Mouse (Mus musculus) midbrain, embryonic 16.5 days (tissue): ENCODE data around the gene Clpb. TPM values are rescaled to one million over a fixed set of nuclear protein-coding genes. Genes with fewer than 3 reads are reported as not detected.

Source experiments
- ATAC-seq: fragments of 200-750 bp; cut with Nextera tagmentation; 2 replicates; pipeline ENCODE4 v1.8.0; 2017; ENCODE audit warnings: moderate TSS enrichment
- H3K27ac ChIP-seq: fragments of 300-500 bp; sonication (generic); 2 replicates; pipeline ENCODE4 v1.5.1; 2014; ENCODE audit warnings: mild to moderate bottlenecking, low read length, mixed read lengths
- H3K27me3 ChIP-seq: fragments of 300-500 bp; sonication (generic); 2 replicates; pipeline ENCODE4 v1.6.1; 2014; ENCODE audit warnings: low read depth, low read length, mixed read lengths; ENCODE audit not compliant: control insufficient read depth, insufficient read depth
- H3K36me3 ChIP-seq: fragments of 300-500 bp; sonication (generic); 2 replicates; pipeline ENCODE4 v1.6.1; 2014; ENCODE audit warnings: mild to moderate bottlenecking, low read length, moderate library complexity, mixed read lengths; ENCODE audit not compliant: control insufficient read depth, insufficient read depth
- H3K4me1 ChIP-seq: fragments of 300-500 bp; sonication (generic); 2 replicates; pipeline ENCODE4 v1.6.1; 2014; ENCODE audit warnings: mild to moderate bottlenecking, low read length, mixed read lengths; ENCODE audit not compliant: control insufficient read depth, insufficient read depth
- H3K4me2 ChIP-seq: fragments of 300-500 bp; sonication (generic); 2 replicates; pipeline ENCODE4 v1.6.1; 2014; ENCODE audit warnings: mild to moderate bottlenecking, low read length, mixed read lengths
- H3K4me3 ChIP-seq: fragments of 300-500 bp; sonication (generic); 2 replicates; pipeline ENCODE4 v1.5.1; 2014; ENCODE audit warnings: low read depth, mild to moderate bottlenecking, low read length, moderate library complexity, mixed read lengths
- H3K9ac ChIP-seq: fragments of 300-500 bp; sonication (generic); 2 replicates; pipeline ENCODE4 v1.6.1; 2014; ENCODE audit warnings: low read depth, low read length, mixed read lengths
- H3K9me3 ChIP-seq: fragments of 300-500 bp; sonication (generic); replicated peaks from 2 replicates; pipeline ENCODE4 v1.6.1; 2014; ENCODE audit warnings: mild to moderate bottlenecking, low read length, mixed read lengths; ENCODE audit not compliant: control insufficient read depth, poor library complexity, severe bottlenecking
- WGBS: fragments of 180-500 bp; shearing (Covaris S2); extraction: QIAGEN DNeasy Blood & Tissue Kit; methylation state at CpG from one replicate; pipeline ENCODE4 v1.1.7; 2014; 5-methylcytosine and 5-hydroxymethylcytosine counted together
- polyA plus RNA-seq: library from polyadenylated mRNA; unstranded; fragments of >200 nt; fragmentation: Nextera tagmentation; extraction: Ambion mirVana; gene quantifications from 2 replicates; pipeline ENCODE4 v1.2.1, GENCODE M21; 2015

Clpb gene
- polyA plus RNA-seq, 1 experiment from 2014 or later: 43.0 TPM

DNA sequence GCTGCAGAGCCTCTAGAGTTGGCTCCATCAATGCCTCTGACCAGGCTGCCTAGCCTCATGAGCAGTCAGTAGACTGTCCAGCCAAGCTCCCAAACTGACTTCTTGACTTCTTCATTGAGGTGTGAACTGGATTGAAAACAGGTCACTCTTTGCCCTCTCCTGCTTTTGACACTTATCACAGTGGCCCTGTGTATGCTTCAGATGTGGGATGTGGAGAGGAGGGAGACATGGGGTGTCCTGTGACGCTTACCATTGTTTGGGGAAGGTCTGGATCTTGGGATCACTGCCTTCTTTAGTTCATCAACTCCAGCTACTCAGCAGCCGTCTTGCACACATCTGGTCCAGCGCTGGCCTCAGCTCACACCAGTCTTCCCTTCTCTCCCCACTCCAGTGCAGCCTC is 36.9 kb downstream of the Clpb start:
- no peak overlapping the region for H3K27ac ChIP-seq
- ATAC-seq: no peak
- no peaks in the 10 kb centered on the region for H3K27me3 ChIP-seq
- no peak overlapping the region for H3K9ac ChIP-seq
- no peak overlapping the region for H3K4me2 ChIP-seq
- H3K4me1 ChIP-seq: no peaks in the 10 kb centered on the region
- WGBS: 70% methylated on average over 3 of the region's 3 CpGs
- no peaks in the 10 kb centered on the region for H3K9me3 ChIP-seq
- H3K36me3 ChIP-seq: no peaks in the 10 kb centered on the region
- H3K4me3 ChIP-seq: no peak overlapping the region

DNA sequence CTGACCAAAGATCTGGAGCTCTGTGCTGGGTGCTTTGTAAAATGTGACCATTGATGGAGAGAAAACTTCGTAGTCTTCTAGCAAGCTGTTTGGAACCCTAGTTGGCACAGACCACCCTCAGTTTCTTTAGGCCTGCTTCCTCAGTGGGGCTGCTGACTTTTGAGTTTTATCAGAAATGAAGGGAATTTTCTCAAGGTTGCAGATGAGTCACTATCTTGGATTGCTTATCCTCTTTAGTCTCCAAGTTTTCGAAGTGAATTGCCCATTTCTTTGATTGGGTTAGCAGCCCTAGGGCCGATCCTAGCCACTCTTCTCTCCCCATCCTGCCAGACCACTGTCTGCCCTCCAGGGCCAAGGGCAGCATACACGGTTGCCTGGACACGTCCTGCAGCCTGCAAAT is 39.3 kb downstream of the Clpb start:
- Histone ChIP-seq H3K27ac (no peak overlapping the region), H3K27me3 (no peaks in the 10 kb centered on the region), H3K4me3 (no peak overlapping the region), H3K4me2 (no peak overlapping the region), H3K36me3 (0 out of 2 replicates have a peak, but pooled peaks cover 7% of the 10 kb centered on the region), H3K9me3 (no peaks in the 10 kb centered on the region), H3K9ac (no peak overlapping the region), H3K4me1 (no peaks in the 10 kb centered on the region)
- ATAC-seq: no peak
- 66% methylated on average over 5 of the region's 5 CpGs for WGBS

GRCm38 (mm10) chr7:101709586-101709985 is 46.2 kb downstream of the Clpb start:
- no peaks in the 10 kb centered on the region for H3K27me3 ChIP-seq
- no peaks in the 10 kb centered on the region for H3K4me1 ChIP-seq
- H3K27ac ChIP-seq: no peak overlapping the region
- no peaks in the 10 kb centered on the region for H3K9me3 ChIP-seq
- no peak overlapping the region for H3K9ac ChIP-seq
- 91% methylated on average over 3 of the region's 3 CpGs for whole genome bisulfite sequencing
- ATAC-seq: no peak
- H3K36me3 ChIP-seq: peaks cover 7% of the 10 kb centered on the region; the same call in 1 of the 2 replicates
- no peak overlapping the region for H3K4me2 ChIP-seq
- no peak overlapping the region for H3K4me3 ChIP-seq

GRCm38 (mm10) chr7:101710236-101710635 is 46.8 kb downstream of the Clpb start:
- Histone ChIP-seq H3K36me3 (peaks cover 7% of the 10 kb centered on the region; the same call in 1 of the 2 replicates), H3K27me3 (no peaks in the 10 kb centered on the region), H3K4me3 (no peak overlapping the region), H3K9me3 (no peaks in the 10 kb centered on the region), H3K4me2 (no peak overlapping the region), H3K27ac (no peak overlapping the region), H3K9ac (no peak overlapping the region), H3K4me1 (no peaks in the 10 kb centered on the region)
- WGBS: 93% methylated on average over 5 of the region's 5 CpGs
- ATAC-seq: no peak

GRCm38 (mm10) chr7:101713828-101714400 is 50.5 kb downstream of the Clpb start:
- Histone ChIP-seq H3K9me3 (no peaks in the 10 kb centered on the region), H3K9ac (no peak overlapping the region), H3K4me3 (no peak overlapping the region), H3K27me3 (no peaks in the 10 kb centered on the region), H3K27ac (no peak overlapping the region), H3K36me3 (no peaks in the 10 kb centered on the region; the same call in 1 of the 2 replicates), H3K4me2 (no peak overlapping the region), H3K4me1 (no peaks in the 10 kb centered on the region)
- ATAC-seq: no peak
- WGBS: 81% methylated on average over 9 of the region's 9 CpGs

DNA sequence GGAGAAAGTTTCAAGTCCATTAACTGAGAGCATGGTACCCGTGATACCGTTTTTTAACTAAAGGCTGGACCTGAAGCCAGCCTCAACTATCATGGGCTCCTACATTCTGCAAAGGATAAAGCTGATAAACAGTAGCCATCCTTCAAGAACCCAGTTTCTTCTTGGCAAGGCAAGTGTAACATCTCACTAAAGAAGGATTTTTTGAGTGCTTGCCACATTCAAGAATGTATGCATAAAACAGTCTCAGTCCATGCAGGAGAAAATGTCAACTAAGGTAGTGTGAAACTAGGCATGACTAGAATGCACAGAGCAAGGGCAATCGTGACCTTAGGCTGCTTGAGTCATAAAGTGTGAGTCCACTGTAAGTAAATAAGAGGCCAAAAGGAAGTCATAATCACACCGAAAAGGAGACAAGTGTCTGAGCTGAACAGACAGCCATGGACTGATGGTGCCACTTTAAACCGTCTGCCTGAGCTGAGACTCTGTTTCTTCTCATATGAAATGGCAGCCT is 51.7 kb downstream of the Clpb start:
- H3K36me3 ChIP-seq: no peaks in the 10 kb centered on the region; the same call in 1 of the 2 replicates
- WGBS: 90% methylated on average over 5 of the region's 5 CpGs
- no peak for ATAC-seq
- H3K4me3 ChIP-seq: no peak overlapping the region
- no peaks in the 10 kb centered on the region for H3K27me3 ChIP-seq
- H3K27ac ChIP-seq: no peak overlapping the region
- H3K4me1 ChIP-seq: no peaks in the 10 kb centered on the region
- H3K4me2 ChIP-seq: no peak overlapping the region
- no peaks in the 10 kb centered on the region for H3K9me3 ChIP-seq
- no peak overlapping the region for H3K9ac ChIP-seq

- Histone ChIP-seq H3K9ac (no peak overlapping the region), H3K27ac (no peak overlapping the region), H3K27me3 (no peaks in the 10 kb centered on the region), H3K4me1 (no peaks in the 10 kb centered on the region), H3K9me3 (no peaks in the 10 kb centered on the region), H3K4me3 (no peak overlapping the region), H3K36me3 (no peaks in the 10 kb centered on the region), H3K4me2 (no peak overlapping the region)
- ATAC-seq: no peak
- WGBS: 87% methylated on average over 3 of the region's 3 CpGs
These were observed 56.9 kb downstream of the Clpb start for GRCm38 (mm10) chr7:101720356-101720755.

GRCm38 (mm10) chr7:101725081-101725480 is 61.6 kb downstream of the Clpb start:
- no peaks in the 10 kb centered on the region for H3K9me3 ChIP-seq
- no peak overlapping the region for H3K9ac ChIP-seq
- H3K4me2 ChIP-seq: no peak overlapping the region
- H3K27me3 ChIP-seq: no peaks in the 10 kb centered on the region
- WGBS: 24% methylated on average over 4 of the region's 4 CpGs
- H3K27ac ChIP-seq: no peak overlapping the region
- H3K4me1 ChIP-seq: no peaks in the 10 kb centered on the region
- no peaks in the 10 kb centered on the region for H3K36me3 ChIP-seq
- H3K4me3 ChIP-seq: no peak overlapping the region
- ATAC-seq: no peak

DNA sequence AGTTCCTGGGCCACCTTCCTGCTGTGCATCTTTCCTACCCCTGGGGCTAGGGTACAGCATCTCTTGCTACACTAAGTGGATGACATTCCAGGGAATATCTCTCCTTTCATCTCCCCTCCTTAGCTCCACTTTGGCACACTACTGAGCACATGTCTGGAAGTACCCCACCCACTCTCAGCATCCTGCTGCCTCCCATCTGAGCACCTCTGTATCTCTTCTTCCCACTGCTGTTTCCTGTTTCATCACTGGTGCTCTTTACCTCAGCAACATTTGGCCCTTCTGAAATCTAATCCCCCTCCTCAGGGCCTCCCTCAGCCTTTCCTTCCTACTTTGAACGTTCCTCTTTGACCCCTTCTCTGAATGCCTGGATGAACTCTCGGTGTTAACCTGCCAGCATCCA is 63.5 kb downstream of the Clpb start:
- Histone ChIP-seq H3K4me1 (no peaks in the 10 kb centered on the region), H3K4me2 (no peak overlapping the region), H3K9ac (no peak overlapping the region), H3K27me3 (no peaks in the 10 kb centered on the region), H3K27ac (no peak overlapping the region), H3K4me3 (no peak overlapping the region), H3K9me3 (no peaks in the 10 kb centered on the region), H3K36me3 (no peaks in the 10 kb centered on the region)
- ATAC-seq: no peak
- 16% methylated on average over 2 of the region's 2 CpGs for WGBS
